Mouse (Mus musculus): ENCODE measurements around the gene Spp2. TPM values are rescaled to one million over a fixed set of nuclear protein-coding genes. Genes with fewer than 3 reads are reported as not detected.

Gene Spp2
- polyA plus RNA-seq, 1 experiment from 2014 or later = 8.6 TPM

- Histone ChIP-seq H3K4me1 (ENCODE audit: control insufficient read depth, insufficient read depth, low read length) (no peaks in the 10 kb centered on the region), H3K36me3 (ENCODE audit: control insufficient read depth, insufficient read depth, low read length) (no peaks in the 10 kb centered on the region), H3K27ac (ENCODE audit: low read depth, low read length) (no peak overlapping the region), H3K27me3 (ENCODE audit: control insufficient read depth, insufficient read depth, low read length) (no peaks in the 10 kb centered on the region), H3K4me2 (replicated peaks; ENCODE audit: low read depth, low read length) (no peak overlapping the region), H3K4me3 (ENCODE audit: low read length) (no peak overlapping the region), H3K9me3 (ENCODE audit: control insufficient read depth, low read length) (no peaks in the 10 kb centered on the region), H3K9ac (ENCODE audit: low read depth, low read length) (no peak overlapping the region)
- WGBS = 85% methylated on average over 4 of the region's 4 CpGs
- ATAC-seq (ENCODE audit: low FRiP score, low TSS enrichment) = no peak
Observed at GRCm38 (mm10) chr1:88431262-88431661, 24.5 kb downstream of the Spp2 start.

GRCm38 (mm10) chr1:88432601-88433000, 25.8 kb downstream of the Spp2 start:
- Histone ChIP-seq H3K27me3 (ENCODE audit: control insufficient read depth, insufficient read depth, low read length) (no peaks in the 10 kb centered on the region), H3K9me3 (ENCODE audit: control insufficient read depth, low read length) (no peaks in the 10 kb centered on the region), H3K4me3 (ENCODE audit: low read length) (no peak overlapping the region), H3K4me1 (ENCODE audit: control insufficient read depth, insufficient read depth, low read length) (no peaks in the 10 kb centered on the region), H3K36me3 (ENCODE audit: control insufficient read depth, insufficient read depth, low read length) (no peaks in the 10 kb centered on the region), H3K4me2 (replicated peaks; ENCODE audit: low read depth, low read length) (no peak overlapping the region), H3K9ac (ENCODE audit: low read depth, low read length) (no peak overlapping the region), H3K27ac (ENCODE audit: low read depth, low read length) (no peak overlapping the region)
- whole genome bisulfite sequencing = 54% methylated on average over 3 of the region's 3 CpGs
- no peak for ATAC-seq (ENCODE audit: low FRiP score, low TSS enrichment)

- no peaks in the 10 kb centered on the region for H3K27me3 ChIP-seq (ENCODE audit: control insufficient read depth, insufficient read depth, low read length)
- no peaks in the 10 kb centered on the region for H3K9me3 ChIP-seq (ENCODE audit: control insufficient read depth, low read length)
- no peaks in the 10 kb centered on the region for H3K4me1 ChIP-seq (ENCODE audit: control insufficient read depth, insufficient read depth, low read length)
- ATAC-seq (ENCODE audit: low FRiP score, low TSS enrichment) = no peak
- H3K36me3 ChIP-seq (ENCODE audit: control insufficient read depth, insufficient read depth, low read length) = no peaks in the 10 kb centered on the region
- H3K27ac ChIP-seq (ENCODE audit: low read depth, low read length) = no peak overlapping the region
- WGBS = 75% methylated on average over 6 of the region's 6 CpGs
- H3K4me2 ChIP-seq (replicated peaks; ENCODE audit: low read depth, low read length) = no peak overlapping the region
- H3K9ac ChIP-seq (ENCODE audit: low read depth, low read length) = no peak overlapping the region
- H3K4me3 ChIP-seq (ENCODE audit: low read length) = no peak overlapping the region
Observed at GRCm38 (mm10) chr1:88433096-88433883, 26.5 kb downstream of the Spp2 start.

GRCm38 (mm10) chr1:88434057-88434456, 27.3 kb downstream of the Spp2 start:
- Histone ChIP-seq H3K27me3 (ENCODE audit: control insufficient read depth, insufficient read depth, low read length) (no peaks in the 10 kb centered on the region), H3K4me1 (ENCODE audit: control insufficient read depth, insufficient read depth, low read length) (no peaks in the 10 kb centered on the region), H3K4me2 (replicated peaks; ENCODE audit: low read depth, low read length) (no peak overlapping the region), H3K27ac (ENCODE audit: low read depth, low read length) (no peak overlapping the region), H3K4me3 (ENCODE audit: low read length) (no peak overlapping the region), H3K9ac (ENCODE audit: low read depth, low read length) (no peak overlapping the region), H3K9me3 (ENCODE audit: control insufficient read depth, low read length) (no peaks in the 10 kb centered on the region), H3K36me3 (ENCODE audit: control insufficient read depth, insufficient read depth, low read length) (no peaks in the 10 kb centered on the region)
- ATAC-seq (ENCODE audit: low FRiP score, low TSS enrichment) = no peak
- 68% methylated on average over 4 of the region's 4 CpGs for WGBS

- Histone ChIP-seq H3K9ac (ENCODE audit: low read depth, low read length) (no peak overlapping the region), H3K36me3 (ENCODE audit: control insufficient read depth, insufficient read depth, low read length) (no peaks in the 10 kb centered on the region), H3K27me3 (ENCODE audit: control insufficient read depth, insufficient read depth, low read length) (no peaks in the 10 kb centered on the region), H3K4me3 (ENCODE audit: low read length) (no peak overlapping the region), H3K27ac (ENCODE audit: low read depth, low read length) (no peak overlapping the region), H3K9me3 (ENCODE audit: control insufficient read depth, low read length) (no peaks in the 10 kb centered on the region), H3K4me1 (ENCODE audit: control insufficient read depth, insufficient read depth, low read length) (no peaks in the 10 kb centered on the region), H3K4me2 (replicated peaks; ENCODE audit: low read depth, low read length) (no peak overlapping the region)
- ATAC-seq (ENCODE audit: low FRiP score, low TSS enrichment) = no peak
- 77% methylated on average over 9 of the region's 9 CpGs for WGBS
Observed at GRCm38 (mm10) chr1:88437206-88438126, 30.7 kb downstream of the Spp2 start.

- 64% methylated on average over 4 of the region's 4 CpGs for whole genome bisulfite sequencing
- H3K4me2 ChIP-seq (replicated peaks; ENCODE audit: low read depth, low read length) = no peak overlapping the region
- H3K27me3 ChIP-seq (ENCODE audit: control insufficient read depth, insufficient read depth, low read length) = no peaks in the 10 kb centered on the region
- ATAC-seq (ENCODE audit: low FRiP score, low TSS enrichment) = no peak
- H3K36me3 ChIP-seq (ENCODE audit: control insufficient read depth, insufficient read depth, low read length) = no peaks in the 10 kb centered on the region
- H3K4me1 ChIP-seq (ENCODE audit: control insufficient read depth, insufficient read depth, low read length) = no peaks in the 10 kb centered on the region
- H3K27ac ChIP-seq (ENCODE audit: low read depth, low read length) = no peak overlapping the region
- no peak overlapping the region for H3K4me3 ChIP-seq (ENCODE audit: low read length)
- no peaks in the 10 kb centered on the region for H3K9me3 ChIP-seq (ENCODE audit: control insufficient read depth, low read length)
- no peak overlapping the region for H3K9ac ChIP-seq (ENCODE audit: low read depth, low read length)
Observed at GRCm38 (mm10) chr1:88443383-88443782, 36.6 kb downstream of the Spp2 start.

GRCm38 (mm10) chr1:88445400-88445799, 38.6 kb downstream of the Spp2 start:
- ATAC-seq (ENCODE audit: low FRiP score, low TSS enrichment) = no peak
- H3K4me1 ChIP-seq (ENCODE audit: control insufficient read depth, insufficient read depth, low read length) = no peaks in the 10 kb centered on the region
- 80% methylated on average over 4 of the region's 4 CpGs for WGBS
- H3K27me3 ChIP-seq (ENCODE audit: control insufficient read depth, insufficient read depth, low read length) = no peaks in the 10 kb centered on the region
- H3K4me3 ChIP-seq (ENCODE audit: low read length) = no peak overlapping the region
- H3K36me3 ChIP-seq (ENCODE audit: control insufficient read depth, insufficient read depth, low read length) = no peaks in the 10 kb centered on the region
- no peak overlapping the region for H3K9ac ChIP-seq (ENCODE audit: low read depth, low read length)
- H3K9me3 ChIP-seq (ENCODE audit: control insufficient read depth, low read length) = no peaks in the 10 kb centered on the region
- H3K27ac ChIP-seq (ENCODE audit: low read depth, low read length) = no peak overlapping the region
- no peak overlapping the region for H3K4me2 ChIP-seq (replicated peaks; ENCODE audit: low read depth, low read length)

- no peaks in the 10 kb centered on the region for H3K4me1 ChIP-seq (ENCODE audit: control insufficient read depth, insufficient read depth, low read length)
- no peaks in the 10 kb centered on the region for H3K9me3 ChIP-seq (ENCODE audit: control insufficient read depth, low read length)
- no peak overlapping the region for H3K4me3 ChIP-seq (ENCODE audit: low read length)
- no peaks in the 10 kb centered on the region for H3K36me3 ChIP-seq (ENCODE audit: control insufficient read depth, insufficient read depth, low read length)
- ATAC-seq (ENCODE audit: low FRiP score, low TSS enrichment) = no peak
- no peak overlapping the region for H3K9ac ChIP-seq (ENCODE audit: low read depth, low read length)
- H3K27me3 ChIP-seq (ENCODE audit: control insufficient read depth, insufficient read depth, low read length) = no peaks in the 10 kb centered on the region
- no peak overlapping the region for H3K4me2 ChIP-seq (replicated peaks; ENCODE audit: low read depth, low read length)
- no peak overlapping the region for H3K27ac ChIP-seq (ENCODE audit: low read depth, low read length)
- WGBS = 79% methylated on average over 16 of the region's 16 CpGs
Observed at GRCm38 (mm10) chr1:88446270-88447030, 39.7 kb downstream of the Spp2 start.

Measured in kidney, embryonic 14.5 days (tissue).